Mouse (Mus musculus) kidney, postnatal 0 days (tissue): Measurements from ENCODE around the gene BC003965. TPM values are rescaled to one million over a fixed set of nuclear protein-coding genes. Genes with fewer than 3 reads are reported as not detected.

ENCODE experiments used
- ATAC-seq: fragments of 200-750 bp; cut with Nextera tagmentation; replicated peaks from 2 replicates; pipeline ENCODE4 v1.8.0; 2017; ENCODE audit warnings: low read depth, moderate number of reproducible peaks, moderate TSS enrichment, moderate library complexity; ENCODE audit not compliant: low FRiP score
- DNase-seq: peaks from one replicate; pipeline ENCODE4 v3.0.0-alpha.2; 2016; ENCODE audit warnings: low spot score
- H3K27ac ChIP-seq: fragments of 300-500 bp; sonication (generic); 2 replicates; pipeline ENCODE4 v1.5.1; 2014; ENCODE audit warnings: mild to moderate bottlenecking
- H3K27me3 ChIP-seq: fragments of 300-500 bp; sonication (generic); 2 replicates; pipeline ENCODE4 v1.6.1; 2014; ENCODE audit warnings: low read length, mixed read lengths; ENCODE audit not compliant: insufficient read depth
- H3K36me3 ChIP-seq: fragments of 300-500 bp; sonication (generic); 2 replicates; pipeline ENCODE4 v1.6.1; 2014; ENCODE audit warnings: low read length, mixed read lengths; ENCODE audit not compliant: insufficient read depth
- H3K4me1 ChIP-seq: fragments of 300-500 bp; sonication (generic); replicated peaks from 2 replicates; pipeline ENCODE4 v1.6.1; 2014; ENCODE audit warnings: antibody characterized with exemption, low read length, mixed read lengths; ENCODE audit not compliant: insufficient read depth
- H3K4me2 ChIP-seq: fragments of 300-500 bp; sonication (generic); 2 replicates; pipeline ENCODE4 v1.6.1; 2014; ENCODE audit warnings: mild to moderate bottlenecking, low read length, moderate library complexity, mixed read lengths
- H3K4me3 ChIP-seq: fragments of 300-500 bp; sonication (generic); replicated peaks from 2 replicates; pipeline ENCODE4 v1.5.1; 2014; ENCODE audit warnings: low read depth, low read length
- H3K9ac ChIP-seq: fragments of 300-500 bp; sonication (generic); 2 replicates; pipeline ENCODE4 v1.6.1; 2014; ENCODE audit warnings: low read depth, low read length
- H3K9me3 ChIP-seq: fragments of 300-500 bp; sonication (generic); replicated peaks from 2 replicates; pipeline ENCODE4 v1.6.1; 2016; ENCODE audit warnings: low read length, inconsistent platforms, mixed read lengths
- CTCF ChIP-seq: IDR thresholded peaks from 2 replicates; pipeline ENCODE4 v1.5.1; 2016; ENCODE audit warnings: antibody characterized with exemption, low read depth, mild to moderate bottlenecking, moderate library complexity
- WGBS: fragments of 180-500 bp; shearing (Covaris S2); extraction: QIAGEN DNeasy Blood & Tissue Kit; methylation state at CpG from one replicate; pipeline ENCODE4 v1.1.7; 2014; 5-methylcytosine and 5-hydroxymethylcytosine counted together
- polyA plus RNA-seq: library from polyadenylated mRNA; unstranded; fragments of >200 nt; fragmentation: Nextera tagmentation; extraction: Ambion mirVana; gene quantifications from 2 replicates; pipeline ENCODE4 v1.2.1, GENCODE M21; 2015

BC003965 gene
- 31.6 and 32.1 TPM in 2 replicates for polyA plus RNA-seq

DNA sequence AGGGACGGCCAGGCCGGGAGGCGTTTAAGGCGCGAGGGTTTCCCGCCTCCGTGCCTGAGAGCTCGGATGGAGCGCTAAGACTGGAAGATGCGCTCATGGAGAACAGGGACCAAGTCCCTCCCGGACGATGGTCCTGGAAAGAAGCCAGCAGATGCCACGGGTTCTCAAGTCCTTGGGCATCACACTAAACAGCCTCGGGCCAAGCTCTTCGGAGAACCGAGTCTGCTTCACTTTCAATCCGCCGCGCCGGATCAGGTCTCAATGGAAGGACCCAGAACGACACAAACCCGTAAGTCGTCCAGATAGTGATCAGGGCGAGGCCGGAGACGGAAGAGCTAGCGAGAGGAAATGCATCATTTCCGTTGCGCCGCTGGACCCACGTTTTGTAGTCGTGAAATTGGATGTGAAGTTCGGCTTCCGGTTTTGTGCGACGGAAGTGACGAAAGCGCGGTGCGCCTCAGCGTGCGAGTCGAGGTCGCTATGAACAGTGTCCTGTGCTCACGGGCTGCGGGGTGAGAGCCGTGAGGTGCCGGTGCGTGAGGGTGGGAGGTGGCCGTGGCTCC, at the start of gene BC003965:
BC003965 (plus strand) TSS at position 426 of the 563 bp plus-strand sequence.
- H3K4me2 ChIP-seq: peak within 1 kb of the TSS; percentile 99
- peak; percentile 79 for ATAC-seq
- peak within 1 kb of the TSS; percentile 81 for H3K9ac ChIP-seq
- no peak for TF ChIP-seq CTCF
- H3K27ac ChIP-seq: peak within 1 kb of the TSS; percentile 91
- no peaks in the 10 kb centered on the region for H3K9me3 ChIP-seq
- under 1% methylated on average over 50 of the region's 50 CpGs for WGBS
- peak within 1 kb of the TSS; percentile 84 for H3K4me3 ChIP-seq
- peaks cover under 1% of the 10 kb centered on the region; the same call in 1 of the 2 replicates for H3K4me1 ChIP-seq
- H3K27me3 ChIP-seq: no peaks in the 10 kb centered on the region
- DNase-seq: peak; percentile 98
- no peaks in the 10 kb centered on the region for H3K36me3 ChIP-seq

DNA sequence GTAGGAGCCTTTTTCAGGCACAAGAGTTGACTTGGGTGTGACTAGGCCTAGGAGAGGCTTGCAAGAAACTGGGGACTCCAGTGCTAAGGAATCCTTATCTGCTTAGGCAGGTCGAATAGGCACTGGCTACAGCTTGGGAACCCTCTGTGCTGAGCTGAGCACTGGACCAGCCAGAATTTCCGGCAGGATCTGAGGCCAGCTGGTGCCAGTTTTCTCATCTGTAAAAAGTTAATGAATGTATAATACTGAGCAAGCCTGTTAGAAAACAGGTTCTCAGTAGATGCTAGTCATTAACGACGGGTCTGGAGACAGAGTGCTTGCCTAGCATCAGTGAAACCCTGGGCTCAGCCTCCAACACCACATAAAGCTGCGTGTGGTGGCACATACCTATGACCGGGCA, 48.7 kb upstream of the BC003965 start:
- no peaks in the 10 kb centered on the region for H3K27me3 ChIP-seq
- H3K27ac ChIP-seq: no peak overlapping the region; the same call in 1 of the 2 replicates
- no peak overlapping the region for H3K4me2 ChIP-seq
- H3K36me3 ChIP-seq: 0 out of 2 replicates have a peak, but pooled peaks cover 3% of the 10 kb centered on the region
- DNase-seq: peak; percentile 7
- H3K4me1 ChIP-seq: peaks cover 2% of the 10 kb centered on the region; the same call in 1 of the 2 replicates
- H3K9ac ChIP-seq: no peak overlapping the region
- no peaks in the 10 kb centered on the region for H3K9me3 ChIP-seq
- peak; percentile 24; the same call in 1 of the 2 replicates for ATAC-seq
- 75% methylated on average over 6 of the region's 6 CpGs for WGBS
- TF ChIP-seq CTCF: no peak
- H3K4me3 ChIP-seq: no peak overlapping the region

DNA sequence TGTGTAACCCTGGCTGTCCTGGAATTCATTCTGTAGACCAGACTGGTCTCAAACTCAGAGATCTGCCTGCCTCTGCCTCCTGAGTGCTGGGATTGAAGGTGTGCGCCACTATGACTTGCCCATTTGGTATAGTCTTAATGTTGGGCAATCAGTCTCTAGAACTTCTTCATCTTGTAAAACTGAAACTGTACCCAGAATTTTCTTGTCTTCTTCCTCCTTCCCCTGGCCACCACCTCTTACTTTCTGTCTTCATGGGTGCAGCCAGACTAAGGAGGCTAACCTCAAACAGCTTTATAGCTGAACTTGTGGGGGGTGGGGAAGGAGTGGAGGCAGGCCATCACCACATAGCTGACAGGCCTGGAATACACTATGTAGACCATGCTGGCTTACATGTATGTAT, 45.6 kb upstream of the BC003965 start:
- ATAC-seq: no peak
- Histone ChIP-seq H3K27me3 (no peaks in the 10 kb centered on the region), H3K9me3 (no peaks in the 10 kb centered on the region), H3K4me1 (peaks cover 2% of the 10 kb centered on the region; the same call in 1 of the 2 replicates), H3K36me3 (0 out of 2 replicates have a peak, but pooled peaks cover 6% of the 10 kb centered on the region), H3K4me2 (no peak overlapping the region), H3K27ac (no peak overlapping the region), H3K9ac (no peak overlapping the region), H3K4me3 (no peak overlapping the region)
- 96% methylated on average over 1 of the region's 1 CpGs for WGBS
- no peak for DNase-seq
- TF ChIP-seq CTCF: no peak

DNA sequence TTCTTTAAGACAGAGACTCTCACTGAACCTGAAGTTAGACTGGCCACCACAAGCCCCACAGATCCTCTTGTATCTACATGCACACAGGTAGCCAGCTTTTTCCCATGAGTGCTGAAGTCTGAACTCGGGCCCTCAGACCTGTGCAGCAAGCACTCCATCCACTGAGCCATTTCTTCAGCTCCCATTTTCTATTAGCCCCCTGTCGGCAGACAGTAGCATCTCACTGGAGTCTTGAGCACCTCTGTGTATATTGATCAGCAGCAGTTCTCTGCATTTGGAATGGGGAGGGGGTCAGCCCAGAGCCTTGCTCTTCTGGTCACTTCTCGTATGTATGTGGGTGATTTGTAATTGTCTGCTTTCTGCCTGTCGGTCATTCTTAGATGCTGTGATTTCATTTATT, 44.4 kb upstream of the BC003965 start:
- WGBS: 74% methylated on average over 4 of the region's 4 CpGs
- TF ChIP-seq CTCF: peak; percentile 55
- DNase-seq (peak; percentile 40), ATAC-seq (no peak)
- H3K4me3 ChIP-seq: no peak overlapping the region
- H3K4me1 ChIP-seq: no peaks in the 10 kb centered on the region
- H3K4me2 ChIP-seq: no peak overlapping the region
- H3K36me3 ChIP-seq: 0 out of 2 replicates have a peak, but pooled peaks cover 6% of the 10 kb centered on the region
- H3K9me3 ChIP-seq: no peaks in the 10 kb centered on the region
- no peak overlapping the region for H3K27ac ChIP-seq
- no peaks in the 10 kb centered on the region for H3K27me3 ChIP-seq
- H3K9ac ChIP-seq: no peak overlapping the region

DNA sequence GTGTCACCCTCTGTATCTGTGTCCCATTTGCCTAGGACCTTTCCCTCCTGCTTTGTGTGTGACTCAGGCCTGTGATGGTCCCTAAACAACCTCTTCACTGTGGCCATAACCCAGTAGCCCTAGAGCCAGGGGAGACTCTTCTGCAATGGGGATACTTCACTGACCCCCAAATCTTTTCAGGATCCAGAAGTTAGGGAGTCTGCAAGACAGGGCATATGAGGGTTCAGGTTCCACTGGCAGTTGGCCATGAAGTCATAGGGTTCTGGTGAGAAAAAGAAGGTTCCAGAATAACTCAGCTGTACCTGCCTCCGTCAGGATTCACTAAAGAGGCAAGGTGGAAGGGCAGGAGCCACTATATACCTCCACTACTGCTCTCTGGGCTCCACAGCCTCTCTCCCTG, 22.2 kb upstream of the BC003965 start, which contains the start of gene Ccdc154:
Ccdc154 (plus strand) TSS at position 301 of the 400 bp plus-strand sequence.
- H3K36me3 ChIP-seq: peaks cover 16% of the 10 kb centered on the region; the same call in 1 of the 2 replicates
- H3K27ac ChIP-seq: no peak within 1 kb of the TSS
- WGBS: 89% methylated on average over 1 of the region's 1 CpGs
- H3K9me3 ChIP-seq: no peaks in the 10 kb centered on the region
- no peak within 1 kb of the TSS for H3K9ac ChIP-seq
- no peaks in the 10 kb centered on the region for H3K27me3 ChIP-seq
- no peaks in the 10 kb centered on the region for H3K4me1 ChIP-seq
- ATAC-seq: no peak
- no peak for DNase-seq
- H3K4me2 ChIP-seq: no peak within 1 kb of the TSS
- H3K4me3 ChIP-seq: no peak within 1 kb of the TSS
- TF ChIP-seq CTCF: no peak

DNA sequence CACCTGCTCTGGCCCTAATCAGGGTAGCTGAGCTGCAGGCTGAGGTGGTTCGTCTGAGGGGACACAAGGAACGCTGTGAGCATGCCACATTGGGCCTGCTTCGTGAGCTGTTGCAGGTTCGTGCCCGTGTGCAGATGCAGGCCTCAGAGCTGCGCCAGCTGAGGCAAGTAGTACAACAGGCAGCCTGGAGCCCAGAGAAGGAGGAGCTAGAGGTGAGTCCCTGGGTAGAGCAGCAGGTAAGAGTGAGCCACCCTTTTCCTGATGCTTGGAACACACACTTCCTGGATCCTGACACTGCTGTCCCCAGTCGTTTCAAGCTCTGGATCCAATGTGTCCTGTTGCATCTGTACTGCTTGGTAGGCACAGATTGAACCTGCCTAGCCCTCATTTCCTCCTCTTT, 21.0 kb upstream of the BC003965 start:
- Histone ChIP-seq H3K9me3 (no peaks in the 10 kb centered on the region), H3K4me1 (no peaks in the 10 kb centered on the region), H3K9ac (no peak overlapping the region), H3K36me3 (peaks cover 16% of the 10 kb centered on the region; the same call in 1 of the 2 replicates), H3K27ac (no peak overlapping the region), H3K27me3 (no peaks in the 10 kb centered on the region), H3K4me3 (no peak overlapping the region), H3K4me2 (no peak overlapping the region)
- TF ChIP-seq CTCF: no peak
- DNase-seq (no peak), ATAC-seq (no peak)
- 73% methylated on average over 7 of the region's 7 CpGs for WGBS
